Mouse (Mus musculus): ENCODE measurements at regions not wholly inside any gene's neighbourhood (a gene's known extent, or its start where the extent isn't known, plus 50 kb on each side); places are given as distances from the start of the nearest gene placed in this dataset.

DNA sequence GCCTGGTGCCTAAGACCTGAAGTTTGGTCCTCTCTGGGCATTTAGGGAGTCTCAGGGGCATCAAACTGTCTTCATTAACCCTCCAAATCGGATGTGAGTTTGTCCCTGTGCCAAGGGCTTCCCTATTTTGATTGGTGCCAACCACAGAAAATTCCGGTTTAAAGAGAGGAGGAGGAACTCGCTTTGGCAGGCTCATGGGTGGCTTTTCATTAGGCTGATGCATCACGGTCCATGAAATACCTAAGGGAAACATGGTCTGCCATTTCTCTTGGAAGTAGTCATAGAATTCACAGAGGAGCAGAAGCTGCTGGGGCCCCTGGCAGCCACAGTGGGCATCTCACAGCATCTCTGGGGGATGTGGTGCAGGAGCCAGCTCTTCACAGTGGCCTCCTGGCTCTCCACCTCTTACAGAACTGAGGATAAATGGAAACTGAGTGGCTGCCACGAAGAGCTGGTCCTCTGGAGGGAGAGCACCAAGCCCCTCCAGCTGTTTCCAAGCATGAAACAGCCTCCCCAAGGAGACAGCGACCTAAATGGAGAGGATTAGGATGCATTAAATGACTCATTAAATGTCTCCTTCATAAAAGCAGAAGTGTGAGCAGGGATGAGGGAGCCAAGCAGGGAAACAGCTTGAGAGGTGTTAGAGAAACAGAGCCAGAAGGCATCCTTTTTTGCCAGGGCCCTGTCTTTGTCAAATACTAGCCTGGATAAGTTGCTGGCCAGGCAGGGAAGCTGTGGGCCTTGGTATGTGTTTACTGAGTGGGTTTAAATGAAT is 277.9 kb downstream of the Glrx3 start:
- no peak overlapping the region for H3K9ac ChIP-seq
- H3K4me1 ChIP-seq: peaks cover 18% of the 10 kb centered on the region
- no peaks in the 10 kb centered on the region for H3K27me3 ChIP-seq
- ATAC-seq (replicated peaks; ENCODE audit: low FRiP score): no peak
- WGBS: 75% methylated on average over 6 of the region's 6 CpGs
- no peaks in the 10 kb centered on the region for H3K9me3 ChIP-seq (replicated peaks)
- H3K4me2 ChIP-seq: no peak overlapping the region
- H3K4me3 ChIP-seq (replicated peaks): no peak overlapping the region
- no peaks in the 10 kb centered on the region for H3K36me3 ChIP-seq
- H3K27ac ChIP-seq: no peak overlapping the region

DNA sequence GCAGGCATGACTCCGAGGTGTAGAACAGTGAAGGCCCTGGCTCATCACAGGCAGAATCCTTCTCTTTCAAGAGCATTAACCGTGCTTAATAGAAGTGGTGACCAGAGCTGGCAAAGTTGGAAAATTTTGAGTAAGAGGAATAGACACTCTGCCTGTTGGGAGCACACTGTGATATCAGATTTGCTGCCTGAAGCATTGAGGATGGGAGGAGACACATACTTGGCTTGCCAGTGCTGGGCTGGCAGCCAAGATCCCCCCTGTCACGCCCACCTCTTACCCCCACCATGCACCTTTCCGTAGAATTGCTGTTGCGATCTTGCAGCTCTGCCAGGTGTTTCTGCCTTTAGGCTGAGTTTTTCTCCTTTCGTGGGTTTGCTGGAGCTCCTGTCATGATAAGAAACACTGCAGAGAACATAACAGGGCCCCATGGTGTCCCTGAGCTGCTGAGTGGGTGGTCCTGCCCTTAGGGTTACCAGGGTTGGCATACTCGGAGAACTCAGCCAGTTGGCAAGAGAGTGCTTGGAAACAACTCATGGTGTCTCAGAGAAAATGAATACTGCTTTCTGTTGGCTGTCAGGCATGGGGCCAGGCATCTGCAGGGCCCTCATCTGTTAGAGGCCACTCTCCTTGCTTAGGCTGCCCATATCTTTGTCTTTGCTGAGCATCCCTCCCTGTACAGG is 286.1 kb downstream of the Glrx3 start:
- Histone ChIP-seq H3K27ac (no peak overlapping the region), H3K4me1 (peaks cover 26% of the 10 kb centered on the region), H3K4me2 (no peak overlapping the region), H3K9me3 (replicated peaks) (no peaks in the 10 kb centered on the region), H3K4me3 (replicated peaks) (no peak overlapping the region), H3K27me3 (no peaks in the 10 kb centered on the region), H3K9ac (no peak overlapping the region), H3K36me3 (no peaks in the 10 kb centered on the region)
- WGBS: 66% methylated on average over 7 of the region's 7 CpGs
- ATAC-seq (replicated peaks; ENCODE audit: low FRiP score): no peak

DNA sequence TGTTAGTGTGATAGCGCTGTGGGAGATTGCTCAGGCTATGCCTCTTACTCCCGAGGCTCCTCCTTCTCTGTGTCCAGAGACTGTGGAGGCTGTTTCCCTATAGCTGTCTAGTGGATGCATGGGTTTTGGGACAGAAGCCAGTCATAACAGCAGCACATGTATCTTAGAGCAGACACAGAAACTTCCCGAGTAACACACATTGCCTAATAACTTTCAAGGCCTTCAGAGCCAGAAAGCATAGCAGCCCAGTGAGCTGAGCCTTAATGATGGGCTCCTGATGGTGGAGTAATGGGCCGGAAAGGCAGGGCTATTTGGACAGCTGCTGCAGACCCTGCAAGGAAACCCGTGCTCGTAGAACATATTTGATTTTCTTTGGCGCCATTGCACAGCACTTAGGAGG is 288.6 kb downstream of the Glrx3 start:
- no peak overlapping the region for H3K4me3 ChIP-seq (replicated peaks)
- 19% methylated on average over 7 of the region's 7 CpGs for WGBS
- H3K36me3 ChIP-seq: no peaks in the 10 kb centered on the region
- H3K27me3 ChIP-seq: no peaks in the 10 kb centered on the region
- no peak overlapping the region for H3K4me2 ChIP-seq
- H3K9me3 ChIP-seq (replicated peaks): no peaks in the 10 kb centered on the region; the same call in 1 of the 2 replicates
- peak; percentile 88 for ATAC-seq (replicated peaks; ENCODE audit: low FRiP score)
- no peak overlapping the region for H3K9ac ChIP-seq
- peak overlapping the region; percentile 77 for H3K27ac ChIP-seq
- H3K4me1 ChIP-seq: peaks cover 26% of the 10 kb centered on the region

DNA sequence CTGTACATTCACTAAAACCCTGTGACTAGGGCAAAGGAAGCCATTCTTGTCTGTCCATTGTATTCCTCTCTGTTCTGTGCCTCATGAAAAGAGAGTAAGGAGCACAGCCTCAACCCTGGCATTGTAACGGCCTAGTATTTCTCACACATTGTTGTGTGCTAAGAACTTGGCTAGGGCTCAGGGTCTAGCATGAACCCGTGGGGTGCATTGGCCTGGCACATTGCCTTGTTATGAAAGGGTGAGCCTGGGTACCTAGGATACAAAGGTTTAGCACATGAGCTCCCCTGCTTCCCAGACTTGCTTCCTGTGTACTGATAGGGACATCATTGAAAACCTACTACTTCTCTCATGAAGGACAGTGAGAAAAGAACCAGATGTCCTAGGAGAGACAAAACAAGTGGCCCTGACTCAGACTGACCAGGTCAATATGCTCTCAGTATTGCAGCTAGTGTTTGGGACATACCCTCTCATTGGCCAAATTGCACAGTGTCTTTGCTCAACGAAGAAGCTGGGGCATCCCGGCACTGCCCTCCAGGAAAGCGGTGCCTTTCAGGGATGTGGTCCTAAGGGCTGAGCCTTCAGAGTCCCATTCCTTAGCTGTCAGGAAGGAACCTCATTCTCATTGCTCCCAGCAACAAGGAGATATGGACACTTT is 298.6 kb downstream of the Glrx3 start:
- Histone ChIP-seq H3K9ac (no peak overlapping the region), H3K27me3 (no peaks in the 10 kb centered on the region), H3K27ac (no peak overlapping the region), H3K9me3 (replicated peaks) (no peaks in the 10 kb centered on the region), H3K4me3 (replicated peaks) (no peak overlapping the region), H3K4me1 (peaks cover 3% of the 10 kb centered on the region; the same call in 1 of the 2 replicates), H3K4me2 (no peak overlapping the region), H3K36me3 (no peaks in the 10 kb centered on the region)
- 90% methylated on average over 5 of the region's 5 CpGs for WGBS
- ATAC-seq (replicated peaks; ENCODE audit: low FRiP score): no peak

DNA sequence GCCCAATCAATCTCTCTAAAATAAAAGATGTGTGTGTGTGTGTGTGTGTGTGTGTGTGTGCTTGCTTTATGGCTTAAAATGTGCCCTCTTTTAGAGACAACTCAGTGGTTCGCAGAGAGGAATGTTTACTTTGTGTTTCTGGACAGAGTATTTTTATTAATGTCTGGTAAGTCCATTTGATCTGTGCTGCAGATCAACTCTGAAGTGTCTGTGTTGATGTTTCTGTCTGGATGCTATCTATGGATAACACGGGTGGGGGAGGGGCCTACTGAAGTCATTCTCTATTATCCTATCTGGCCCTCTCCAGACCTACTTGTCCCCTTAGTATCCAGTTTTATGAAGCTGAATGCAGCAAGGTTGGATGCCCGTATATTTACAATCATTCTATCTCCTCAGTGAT is 304.3 kb downstream of the Glrx3 start:
- Histone ChIP-seq H3K4me3 (replicated peaks) (no peak overlapping the region), H3K9ac (no peak overlapping the region), H3K27ac (no peak overlapping the region), H3K27me3 (no peaks in the 10 kb centered on the region), H3K4me1 (peaks cover 13% of the 10 kb centered on the region), H3K36me3 (no peaks in the 10 kb centered on the region), H3K9me3 (replicated peaks) (no peaks in the 10 kb centered on the region), H3K4me2 (no peak overlapping the region)
- ATAC-seq (replicated peaks; ENCODE audit: low FRiP score): no peak
- 49% methylated on average over 3 of the region's 3 CpGs for WGBS

DNA sequence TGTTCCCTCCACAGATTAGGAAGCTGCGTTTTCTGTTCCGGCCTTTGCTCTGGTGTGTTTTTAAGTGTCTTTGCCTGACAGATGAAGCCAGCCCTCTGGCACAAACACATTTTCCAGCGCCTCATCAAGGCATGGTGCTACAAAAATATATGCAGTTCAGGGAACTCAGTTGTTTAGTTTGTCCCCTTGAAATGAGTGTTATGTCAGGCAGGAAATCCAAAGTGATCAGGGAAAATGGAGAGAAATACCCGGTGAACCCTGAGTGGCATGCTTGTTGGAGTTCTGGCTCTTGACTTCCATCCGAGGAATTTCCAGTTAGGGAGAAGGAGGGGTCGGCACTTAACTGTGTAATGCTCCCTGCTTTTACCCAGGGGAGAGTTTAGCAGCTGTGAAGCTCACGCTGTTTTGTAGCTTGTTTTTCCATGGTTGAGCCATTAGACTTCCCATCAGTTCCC is 304.9 kb downstream of the Glrx3 start:
- Histone ChIP-seq H3K4me3 (replicated peaks) (no peak overlapping the region), H3K27me3 (no peaks in the 10 kb centered on the region), H3K9ac (no peak overlapping the region), H3K4me2 (no peak overlapping the region), H3K36me3 (no peaks in the 10 kb centered on the region), H3K4me1 (peaks cover 13% of the 10 kb centered on the region), H3K9me3 (replicated peaks) (no peaks in the 10 kb centered on the region), H3K27ac (0 out of 2 replicates have a peak overlapping the region, but pooled peaks have one; percentile 18)
- no peak for ATAC-seq (replicated peaks; ENCODE audit: low FRiP score)
- 23% methylated on average over 7 of the region's 7 CpGs for WGBS

DNA sequence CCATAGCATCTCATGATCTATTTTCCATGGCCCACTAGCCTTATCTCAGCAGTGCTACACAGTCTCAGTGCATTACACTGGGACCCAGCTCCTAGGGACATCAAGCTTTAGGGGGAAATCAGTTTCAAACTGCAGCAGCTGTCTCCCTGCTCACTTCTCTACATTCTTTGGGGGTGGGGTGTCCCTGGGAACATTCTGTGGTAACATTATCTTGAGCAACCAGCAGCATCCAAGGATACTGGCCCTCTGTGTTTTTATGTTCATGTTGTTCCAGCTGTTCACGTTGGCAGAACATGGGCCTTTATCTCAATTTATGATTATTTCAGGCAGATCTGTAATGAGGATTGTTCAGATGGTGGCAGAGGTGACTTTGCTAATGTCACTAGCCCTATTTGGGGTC is 308.2 kb downstream of the Glrx3 start:
- WGBS: 35% methylated on average over 1 of the region's 1 CpGs
- Histone ChIP-seq H3K27ac (no peak overlapping the region), H3K4me3 (replicated peaks) (no peak overlapping the region)

DNA sequence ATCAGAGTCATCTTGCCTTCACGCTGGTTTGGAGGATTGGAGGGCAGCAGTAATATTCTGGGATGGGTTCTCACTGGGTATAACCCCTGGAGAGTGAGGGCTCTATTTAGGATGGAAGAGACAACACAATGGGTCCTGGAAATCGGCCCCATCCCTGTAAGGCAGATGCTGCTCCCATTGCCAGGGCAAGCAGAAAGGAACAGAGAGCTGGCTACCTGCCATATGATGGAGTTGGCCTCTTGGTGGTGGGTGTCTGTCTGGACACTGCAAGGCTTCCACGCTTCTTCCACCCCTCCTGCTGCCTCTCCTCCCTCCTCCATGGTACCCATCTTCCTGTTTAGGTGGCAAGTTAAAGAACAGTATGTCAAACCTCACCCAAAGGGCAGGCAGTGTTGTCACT is 308.6 kb downstream of the Glrx3 start:
- no peak overlapping the region for H3K27ac ChIP-seq

More for the DNA sequence above, 308.2 kb downstream of the Glrx3 start:
- H3K27me3 ChIP-seq: no peaks in the 10 kb centered on the region
- H3K4me1 ChIP-seq: peaks cover 12% of the 10 kb centered on the region
- H3K36me3 ChIP-seq: no peaks in the 10 kb centered on the region
- no peak overlapping the region for H3K9ac ChIP-seq
- no peaks in the 10 kb centered on the region for H3K9me3 ChIP-seq (replicated peaks)
- H3K4me2 ChIP-seq: no peak overlapping the region
- ATAC-seq (replicated peaks; ENCODE audit: low FRiP score): no peak

DNA sequence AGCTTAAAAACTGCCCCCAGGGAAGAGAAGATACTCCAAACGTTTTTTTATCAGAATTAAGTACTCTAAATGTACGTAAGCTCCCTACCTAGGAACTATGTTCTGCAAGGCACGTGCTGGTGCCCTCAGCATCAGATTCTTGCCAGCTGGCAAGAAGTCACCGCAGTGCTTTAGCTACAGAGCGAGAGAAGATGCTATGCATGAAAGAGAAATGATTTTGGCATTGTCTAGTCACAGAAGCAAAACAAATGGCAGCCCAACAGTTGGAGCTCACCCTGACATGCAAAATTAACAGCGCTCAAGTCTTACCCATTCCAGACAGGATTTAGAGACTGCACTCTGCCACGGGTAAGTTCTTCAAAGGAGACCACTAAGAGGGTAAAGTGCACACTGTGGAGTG is 311.5 kb downstream of the Glrx3 start:
- WGBS: 76% methylated on average over 7 of the region's 7 CpGs
- H3K4me3 ChIP-seq (replicated peaks): no peak overlapping the region

More for the DNA sequence above, 308.6 kb downstream of the Glrx3 start:
- Histone ChIP-seq H3K4me1 (peaks cover 12% of the 10 kb centered on the region), H3K9ac (no peak overlapping the region), H3K27me3 (no peaks in the 10 kb centered on the region), H3K4me2 (no peak overlapping the region), H3K9me3 (replicated peaks) (no peaks in the 10 kb centered on the region), H3K4me3 (replicated peaks) (no peak overlapping the region), H3K36me3 (no peaks in the 10 kb centered on the region)
- ATAC-seq (replicated peaks; ENCODE audit: low FRiP score): no peak
- WGBS: 67% methylated on average over 3 of the region's 3 CpGs

DNA sequence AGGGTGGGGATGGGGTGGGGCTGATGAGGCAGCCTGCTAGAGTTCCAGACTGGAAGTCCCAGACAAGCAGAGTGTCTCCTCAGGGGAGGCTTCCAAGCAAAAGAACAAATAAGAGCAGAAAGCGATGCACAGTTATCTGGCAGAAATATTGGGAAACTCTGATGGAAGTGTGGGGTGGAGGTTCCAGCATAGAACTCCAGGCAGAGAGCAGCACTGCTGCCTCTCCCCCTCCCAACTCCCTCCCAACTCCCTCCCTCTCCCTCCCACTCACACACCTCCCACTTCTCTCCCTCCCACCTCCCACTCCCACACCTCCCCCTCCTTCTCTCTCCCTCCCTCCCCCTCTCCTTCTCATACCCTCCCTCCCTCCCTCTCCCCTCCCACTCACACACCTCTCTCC is 313.3 kb downstream of the Glrx3 start:
- ATAC-seq (replicated peaks; ENCODE audit: low FRiP score): peak; percentile 68; the same call in 1 of the 2 replicates
- no peaks in the 10 kb centered on the region for H3K27me3 ChIP-seq
- no peak overlapping the region for H3K4me2 ChIP-seq
- H3K9ac ChIP-seq: no peak overlapping the region
- H3K4me3 ChIP-seq (replicated peaks): no peak overlapping the region
- no peak overlapping the region for H3K27ac ChIP-seq
- H3K36me3 ChIP-seq: no peaks in the 10 kb centered on the region
- 33% methylated on average over 1 of the region's 1 CpGs for WGBS
- no peaks in the 10 kb centered on the region for H3K9me3 ChIP-seq (replicated peaks)
- H3K4me1 ChIP-seq: 0 out of 2 replicates have a peak, but pooled peaks cover 10% of the 10 kb centered on the region

More for the DNA sequence above, 311.5 kb downstream of the Glrx3 start:
- Histone ChIP-seq H3K36me3 (no peaks in the 10 kb centered on the region), H3K4me1 (0 out of 2 replicates have a peak, but pooled peaks cover 10% of the 10 kb centered on the region), H3K27me3 (no peaks in the 10 kb centered on the region), H3K9me3 (replicated peaks) (no peaks in the 10 kb centered on the region), H3K4me2 (no peak overlapping the region), H3K9ac (no peak overlapping the region), H3K27ac (no peak overlapping the region)
- no peak for ATAC-seq (replicated peaks; ENCODE audit: low FRiP score)

DNA sequence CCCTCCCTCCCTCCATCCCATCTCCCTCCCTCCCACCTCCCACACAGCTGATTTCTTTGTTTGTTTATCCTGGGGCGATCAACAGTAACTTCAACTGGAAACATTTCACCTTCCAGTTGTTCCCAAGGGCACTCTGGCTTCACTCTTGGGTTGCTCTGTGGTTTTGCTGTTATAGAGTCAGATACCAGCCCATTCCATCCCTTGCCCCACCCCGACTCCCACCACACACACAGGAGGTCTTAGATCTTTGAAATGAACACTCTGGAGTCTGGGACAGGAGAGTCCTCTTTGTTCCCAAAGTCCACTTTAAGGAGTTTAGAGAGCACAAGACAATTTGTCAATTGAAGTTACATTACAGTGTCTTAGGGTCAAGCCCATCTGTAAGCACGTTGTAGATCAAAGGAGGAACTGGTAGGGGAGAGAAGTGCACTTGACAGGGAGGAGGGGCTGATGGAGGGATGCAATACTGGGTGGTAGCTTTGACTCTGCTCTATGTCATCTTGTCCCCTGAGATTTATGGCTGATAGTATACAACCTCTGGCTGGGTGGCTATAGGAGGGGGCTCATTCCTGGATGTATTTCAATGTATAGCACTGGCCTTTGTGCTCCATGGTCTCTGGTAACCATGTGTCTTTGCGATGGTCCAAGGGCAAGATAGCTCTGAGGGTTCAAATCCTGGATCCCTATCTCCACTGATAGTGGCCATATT is 313.9 kb downstream of the Glrx3 start:
- Histone ChIP-seq H3K27ac (peak overlapping the region; percentile 56), H3K36me3 (no peaks in the 10 kb centered on the region), H3K4me1 (0 out of 2 replicates have a peak, but pooled peaks cover 10% of the 10 kb centered on the region), H3K9ac (no peak overlapping the region), H3K4me3 (replicated peaks) (no peak overlapping the region), H3K4me2 (no peak overlapping the region), H3K27me3 (no peaks in the 10 kb centered on the region), H3K9me3 (replicated peaks) (no peaks in the 10 kb centered on the region)
- 17% methylated on average over 4 of the region's 4 CpGs for WGBS
- ATAC-seq (replicated peaks; ENCODE audit: low FRiP score): peak; percentile 89
